Mouse (Mus musculus) myocyte (in vitro differentiated cells): ENCODE measurements around the gene Mars2.

Source experiments
- CEBPB ChIP-seq: IDR thresholded peaks from 2 replicates; pipeline ENCODE4 v1.6.1; 2011; ENCODE audit warnings: mild to moderate bottlenecking, moderate library complexity; ENCODE audit not compliant: poor library complexity, insufficient read depth, severe bottlenecking
- POLR2A ChIP-seq: IDR thresholded peaks from one replicate; pipeline ENCODE4 v1.6.1; 2011; ENCODE audit warnings: low read depth, mild to moderate bottlenecking, control low read depth, moderate library complexity; ENCODE audit not compliant: insufficient read length
- TCF12 ChIP-seq: IDR thresholded peaks from one replicate; pipeline ENCODE4 v1.6.1; 2011; ENCODE audit warnings: mild to moderate bottlenecking, control low read depth; ENCODE audit not compliant: poor library complexity, insufficient read depth, severe bottlenecking

- TF ChIP-seq POLR2A (no peak), TCF12 (no peak), CEBPB (no peak)
Measured at GRCm38 (mm10) chr1:55207561-55207960, 29.4 kb upstream of the Mars2 start.
